Mouse (Mus musculus): Measurements from ENCODE around the gene Olfr1415. TPM values are rescaled to one million over a fixed set of nuclear protein-coding genes. Genes with fewer than 3 reads are reported as not detected.

Gene Olfr1415
- total and polyA plus RNA-seq, 3 experiments, result not detected

GRCm38 (mm10) chr1:92441453-92442063, 54.3 kb downstream of the Olfr1415 start (continued):
- TF ChIP-seq TCF12 (IDR thresholded peaks at IDR 0.05; ENCODE audit: low read depth, low read length) (peak; percentile 82), ZNF384 (IDR thresholded peaks at IDR 0.05; ENCODE audit: low read depth, low read length) (no peak), MAFK (IDR thresholded peaks at IDR 0.05; ENCODE audit: borderline replicate concordance, low read depth, low read length) (no peak; the same call in 1 of the 2 replicates), SIN3A (IDR thresholded peaks at IDR 0.05; ENCODE audit: low read length) (peak; percentile 81), USF2 (IDR thresholded peaks at IDR 0.05; ENCODE audit: borderline replicate concordance in 1 of 2, insufficient read depth in 1 of 2, low read depth in 1 of 2, low read length in 2 of 2) (no peak), GABPA (IDR thresholded peaks at IDR 0.05; ENCODE audit: low read depth, low read length) (no peak), GATA1 (IDR thresholded peaks at IDR 0.05; ENCODE audit: low read depth, low read length) (peak; percentile 82), USF1 (IDR thresholded peaks at IDR 0.05; ENCODE audit: low read depth, low read length) (no peak), CHD1 (IDR thresholded peaks at IDR 0.05; ENCODE audit: low read depth, low read length) (no peak)

GRCm38 (mm10) chr1:92440066-92440750, 55.7 kb downstream of the Olfr1415 start:
- Histone ChIP-seq H3K4me1 (ENCODE audit: control insufficient read depth in 1 of 2, insufficient read depth in 2 of 2, low read length in 2 of 2) (peaks cover 8 to 13% of the 10 kb centered on the region in 2 experiments), H3K36me3 (ENCODE audit: control insufficient read depth in 1 of 2, insufficient read depth in 2 of 2, low read length in 2 of 2) (peaks cover 3 to 13% of the 10 kb centered on the region in 2 experiments), H3K9me3 (replicated peaks; ENCODE audit: insufficient read depth, low read length) (no peaks in the 10 kb centered on the region), H3K9ac (ENCODE audit: control insufficient read depth, low read depth, low read length, poor library complexity, severe bottlenecking) (no peak overlapping the region), H3K79me2 (ENCODE audit: control insufficient read depth, insufficient read depth, low read length, poor library complexity) (no peaks in the 10 kb centered on the region), H3K27ac (ENCODE audit: control insufficient read depth, low read depth, low read length) (no peak overlapping the region), H3K4me3 (ENCODE audit: control insufficient read depth in 1 of 2, insufficient read depth in 1 of 2, low read depth in 2 of 2, low read length in 2 of 2) (no peak overlapping the region), H3K27me3 (ENCODE audit: control insufficient read depth in 1 of 2, insufficient read depth in 2 of 2, low read length in 2 of 2) (no peaks in the 10 kb centered on the region)
- no peak for TF ChIP-seq MYC (IDR thresholded peaks at IDR 0.05; ENCODE audit: low read depth, low read length)
- TF ChIP-seq RAD21 (IDR thresholded peaks at IDR 0.05; ENCODE audit: low read depth, low read length), result no peak
- TF ChIP-seq MAX (IDR thresholded peaks at IDR 0.05; ENCODE audit: low read length), result no peak
- no peak for TF ChIP-seq MYB (IDR thresholded peaks at IDR 0.05; ENCODE audit: low read depth, low read length)
- no peak for TF ChIP-seq UBTF (IDR thresholded peaks at IDR 0.05; ENCODE audit: borderline replicate concordance, insufficient read depth, low read depth, low read length)
- no peak for TF ChIP-seq USF1 (IDR thresholded peaks at IDR 0.05; ENCODE audit: low read depth, low read length)
- TF ChIP-seq CHD1 (IDR thresholded peaks at IDR 0.05; ENCODE audit: low read depth, low read length), result no peak
- TF ChIP-seq USF2 (IDR thresholded peaks at IDR 0.05; ENCODE audit: borderline replicate concordance in 1 of 2, insufficient read depth in 1 of 2, low read depth in 1 of 2, low read length in 2 of 2), result no peak
- no peak for TF ChIP-seq POLR2A (IDR thresholded peaks at IDR 0.05; ENCODE audit: control insufficient read depth in 1 of 2, insufficient read depth in 1 of 2, low read depth in 1 of 2, low read length in 2 of 2, poor library complexity in 1 of 2)
- no peak for TF ChIP-seq ZMIZ1 (IDR thresholded peaks at IDR 0.05; ENCODE audit: low read depth, low read length)
- no peak for TF ChIP-seq MAZ (IDR thresholded peaks at IDR 0.05; ENCODE audit: low read depth, low read length)
- TF ChIP-seq NRF1 (IDR thresholded peaks at IDR 0.05; ENCODE audit: insufficient read depth, low read depth, low read length, poor library complexity, severe bottlenecking), result no peak
- no peak for TF ChIP-seq TAL1 (IDR thresholded peaks at IDR 0.05; ENCODE audit: low read length)
- no peak for TF ChIP-seq MAFK (IDR thresholded peaks at IDR 0.05; ENCODE audit: borderline replicate concordance, low read depth, low read length)
- no peak for TF ChIP-seq GABPA (IDR thresholded peaks at IDR 0.05; ENCODE audit: low read depth, low read length)
- no peak for TF ChIP-seq ZNF384 (IDR thresholded peaks at IDR 0.05; ENCODE audit: low read depth, low read length)
- TF ChIP-seq POLR2AphosphoS5 (IDR thresholded peaks at IDR 0.05; ENCODE audit: borderline replicate concordance, low read depth, low read length), result no peak
- no peak for TF ChIP-seq SMC3 (IDR thresholded peaks at IDR 0.05; ENCODE audit: low read depth, low read length)
- TF ChIP-seq ZKSCAN1 (IDR thresholded peaks at IDR 0.05; ENCODE audit: low read depth, low read length), result no peak
- TF ChIP-seq EP300 (IDR thresholded peaks at IDR 0.05; ENCODE audit: low read depth in 1 of 2, low read length in 2 of 2), result no peak
- DNase-seq (ENCODE audit: low read depth, low spot score), result no peak

All from MEL (cell line).